Mouse (Mus musculus) hindbrain, postnatal 0 days (tissue): ENCODE measurements around the gene Srxn1. TPM values are rescaled to one million over a fixed set of nuclear protein-coding genes. Genes with fewer than 3 reads are reported as not detected.

ENCODE experiments used
- ATAC-seq: fragments of 200-750 bp; cut with Nextera tagmentation; 2 replicates; pipeline ENCODE4 v1.8.0; 2017; ENCODE audit warnings: mild to moderate bottlenecking, moderate TSS enrichment, moderate library complexity
- DNase-seq: peaks from one replicate; pipeline ENCODE4 v3.0.0-alpha.2; 2015; ENCODE audit warnings: low spot score
- H3K27ac ChIP-seq: fragments of 300-500 bp; sonication (generic); 2 replicates; pipeline ENCODE4 v1.5.1; 2014; ENCODE audit warnings: mild to moderate bottlenecking
- H3K27me3 ChIP-seq: fragments of 300-500 bp; sonication (generic); 2 replicates; pipeline ENCODE4 v1.6.1; 2014; ENCODE audit warnings: low read length, mixed read lengths; ENCODE audit not compliant: insufficient read depth
- H3K36me3 ChIP-seq: fragments of 300-500 bp; sonication (generic); 2 replicates; pipeline ENCODE4 v1.6.1; 2014; ENCODE audit warnings: low read length, mixed read lengths; ENCODE audit not compliant: insufficient read depth
- H3K4me1 ChIP-seq: fragments of 300-500 bp; sonication (generic); 2 replicates; pipeline ENCODE4 v1.6.1; 2014; ENCODE audit warnings: antibody characterized with exemption, low read length, mixed read lengths; ENCODE audit not compliant: insufficient read depth
- H3K4me2 ChIP-seq: fragments of 300-500 bp; sonication (generic); 2 replicates; pipeline ENCODE4 v1.6.1; 2014; ENCODE audit warnings: low read depth, mild to moderate bottlenecking, low read length, moderate library complexity, mixed read lengths
- H3K4me3 ChIP-seq: fragments of 300-500 bp; sonication (generic); 2 replicates; pipeline ENCODE4 v1.5.1; 2014; ENCODE audit warnings: low read length
- H3K9ac ChIP-seq: fragments of 300-500 bp; sonication (generic); replicated peaks from 2 replicates; pipeline ENCODE4 v1.6.1; 2014; ENCODE audit warnings: mild to moderate bottlenecking, low read length, moderate library complexity, mixed read lengths
- H3K9me3 ChIP-seq: fragments of 300-500 bp; sonication (generic); 2 replicates; pipeline ENCODE4 v1.6.1; 2016; ENCODE audit warnings: low read length, mixed read lengths
- CTCF ChIP-seq: IDR thresholded peaks from 2 replicates; pipeline ENCODE4 v1.5.1; 2016; ENCODE audit warnings: antibody characterized with exemption, control low read depth, low read depth
- WGBS: fragments of 180-500 bp; shearing (Covaris S2); extraction: QIAGEN DNeasy Blood & Tissue Kit; methylation state at CpG from one replicate; pipeline ENCODE4 v1.1.7; 2014; 5-methylcytosine and 5-hydroxymethylcytosine counted together
- polyA plus RNA-seq: library from polyadenylated mRNA; unstranded; fragments of >200 nt; fragmentation: Nextera tagmentation; extraction: Ambion mirVana; gene quantifications from 2 replicates; pipeline ENCODE4 v1.2.1, GENCODE M21; 2015
- total RNA-seq: library from RNA; depleted of rRNA; stranded (reverse); fragments of >200 nt; gene quantifications from 2 replicates; pipeline ENCODE4 v1.2.3, GENCODE M21; 2014

The Srxn1 gene
- total and polyA plus RNA-seq, 2 experiments from 2014 or later, result 26.8 to 51.7 TPM

- peak; percentile 30; the same call in 1 of the 2 replicates for ATAC-seq
- peak overlapping the region; percentile 28; the same call in 1 of the 2 replicates for H3K9ac ChIP-seq
- H3K27ac ChIP-seq, result no peak overlapping the region
- peak; percentile 50 for DNase-seq
- peak overlapping the region; percentile 26 for H3K4me3 ChIP-seq
- peaks cover 13% of the 10 kb centered on the region for H3K4me1 ChIP-seq
- no peaks in the 10 kb centered on the region for H3K9me3 ChIP-seq
- H3K27me3 ChIP-seq, result no peaks in the 10 kb centered on the region
- H3K36me3 ChIP-seq, result no peaks in the 10 kb centered on the region
- peak overlapping the region; percentile 64 for H3K4me2 ChIP-seq
- TF ChIP-seq CTCF, result no peak
- WGBS, result 10% methylated on average over 36 of the region's 36 CpGs
These were observed 9.0 kb downstream of the Srxn1 start for GRCm38 (mm10) chr2:152114057-152114975.

- H3K4me3 ChIP-seq, result no peak overlapping the region
- H3K27me3 ChIP-seq, result no peaks in the 10 kb centered on the region
- peaks cover 13% of the 10 kb centered on the region for H3K4me1 ChIP-seq
- no peaks in the 10 kb centered on the region for H3K36me3 ChIP-seq
- H3K4me2 ChIP-seq, result no peak overlapping the region
- no peak for ATAC-seq
- WGBS, result 88% methylated on average over 7 of the region's 7 CpGs
- H3K9me3 ChIP-seq, result no peaks in the 10 kb centered on the region
- DNase-seq, result no peak
- no peak for TF ChIP-seq CTCF
- H3K9ac ChIP-seq, result no peak overlapping the region
- H3K27ac ChIP-seq, result no peak overlapping the region
These were observed 12.4 kb downstream of the Srxn1 start for GRCm38 (mm10) chr2:152117694-152118093.

DNA sequence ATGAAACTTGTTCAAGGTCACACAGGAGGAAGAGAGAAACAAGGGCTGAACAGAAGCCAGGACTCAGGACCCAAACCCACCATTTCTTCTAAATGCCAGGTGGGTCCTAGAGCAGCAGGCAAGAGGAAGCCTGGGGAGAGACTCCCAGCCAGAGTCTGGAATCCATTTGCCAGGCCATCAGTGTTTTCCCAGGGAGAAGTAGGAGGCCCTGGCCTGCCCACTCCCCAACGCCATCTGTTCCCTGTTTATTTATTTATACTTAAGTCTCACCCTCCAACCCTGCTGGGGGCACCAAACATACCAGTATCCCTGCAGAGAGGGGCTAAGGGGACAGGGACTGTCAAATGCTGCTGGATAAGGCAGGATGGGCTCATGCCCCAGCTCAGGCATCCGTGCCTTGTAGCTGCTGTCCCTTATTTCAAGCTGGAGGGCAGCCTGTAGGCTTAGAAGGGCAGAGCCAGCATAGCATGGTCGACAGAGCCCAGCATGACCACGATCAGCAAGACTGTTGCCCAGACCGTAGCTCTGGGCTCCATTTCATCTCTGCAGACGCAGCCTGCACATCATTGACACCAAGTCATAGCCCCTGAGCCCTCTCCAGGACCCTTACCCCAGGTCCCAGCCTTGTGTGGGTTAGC, 14.0 kb downstream of the Srxn1 start:
- H3K4me3 ChIP-seq, result no peak overlapping the region
- TF ChIP-seq CTCF, result no peak
- WGBS, result 32% methylated on average over 6 of the region's 6 CpGs
- no peaks in the 10 kb centered on the region for H3K36me3 ChIP-seq
- no peaks in the 10 kb centered on the region for H3K27me3 ChIP-seq
- ATAC-seq (0 out of 2 replicates have a peak, but pooled peaks have one; percentile 47), DNase-seq (peak; percentile 30)
- peaks cover 9% of the 10 kb centered on the region for H3K4me1 ChIP-seq
- no peak overlapping the region for H3K9ac ChIP-seq
- H3K9me3 ChIP-seq, result no peaks in the 10 kb centered on the region
- H3K4me2 ChIP-seq, result no peak overlapping the region
- no peak overlapping the region for H3K27ac ChIP-seq

- 82% methylated on average over 9 of the region's 9 CpGs for WGBS
- H3K4me1 ChIP-seq, result no peaks in the 10 kb centered on the region
- H3K27me3 ChIP-seq, result no peaks in the 10 kb centered on the region
- ATAC-seq (no peak), DNase-seq (no peak)
- H3K27ac ChIP-seq, result no peak overlapping the region
- no peaks in the 10 kb centered on the region for H3K9me3 ChIP-seq
- H3K9ac ChIP-seq, result no peak overlapping the region
- H3K4me2 ChIP-seq, result no peak overlapping the region
- H3K4me3 ChIP-seq, result no peak overlapping the region
- no peak for TF ChIP-seq CTCF
- no peaks in the 10 kb centered on the region for H3K36me3 ChIP-seq
These were observed 17.6 kb downstream of the Srxn1 start for GRCm38 (mm10) chr2:152122896-152123295.

DNA sequence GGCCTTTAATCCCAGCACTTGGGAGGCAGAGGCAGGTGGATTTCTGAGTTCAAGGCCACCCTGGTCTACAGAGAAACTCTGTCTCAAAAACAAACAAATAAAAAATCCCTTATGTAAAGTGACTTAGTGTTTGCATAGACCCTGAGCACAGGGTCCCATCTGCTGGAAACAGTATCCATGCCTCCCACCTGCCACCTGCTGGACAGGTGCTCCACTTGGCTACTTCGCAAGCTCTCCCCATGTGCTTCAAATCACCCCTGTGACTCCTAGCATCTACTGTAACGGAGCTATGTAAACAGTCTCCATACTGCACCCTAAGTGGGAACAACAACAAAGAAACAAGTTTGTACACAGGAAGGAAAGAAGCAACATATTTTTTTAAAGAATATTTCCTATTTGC, 23.3 kb downstream of the Srxn1 start:
- ATAC-seq (no peak), DNase-seq (no peak)
- Histone ChIP-seq H3K4me1 (no peaks in the 10 kb centered on the region), H3K36me3 (no peaks in the 10 kb centered on the region), H3K9me3 (no peaks in the 10 kb centered on the region), H3K4me2 (no peak overlapping the region), H3K27ac (no peak overlapping the region), H3K27me3 (no peaks in the 10 kb centered on the region), H3K4me3 (no peak overlapping the region), H3K9ac (no peak overlapping the region)
- 78% methylated on average over 2 of the region's 2 CpGs for WGBS
- peak; percentile 13; the same call in 1 of the 2 replicates for TF ChIP-seq CTCF

DNA sequence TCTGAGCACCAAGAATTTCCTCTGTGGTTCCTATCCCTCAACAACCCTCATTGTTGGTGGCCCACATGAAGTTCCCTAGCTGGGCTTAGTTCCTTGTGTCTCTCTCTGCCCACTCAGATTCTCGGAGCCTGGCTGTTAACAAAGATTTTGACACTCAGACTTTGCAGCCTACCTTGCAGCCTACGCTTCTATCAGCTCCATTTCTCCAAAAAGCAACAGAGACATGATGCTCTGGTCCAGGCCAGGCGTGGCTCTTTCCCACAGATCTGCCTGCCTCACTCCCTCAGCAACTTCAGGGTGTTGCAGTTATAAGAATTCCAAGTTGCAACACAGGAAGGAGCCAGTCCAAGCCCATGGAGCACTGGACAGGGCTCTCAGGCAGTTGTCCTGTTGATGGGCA, 24.5 kb downstream of the Srxn1 start:
- H3K36me3 ChIP-seq, result no peaks in the 10 kb centered on the region
- WGBS, result 78% methylated on average over 3 of the region's 3 CpGs
- H3K9ac ChIP-seq, result no peak overlapping the region
- H3K4me2 ChIP-seq, result no peak overlapping the region
- H3K27ac ChIP-seq, result no peak overlapping the region
- no peaks in the 10 kb centered on the region for H3K9me3 ChIP-seq
- H3K4me3 ChIP-seq, result no peak overlapping the region
- no peaks in the 10 kb centered on the region for H3K4me1 ChIP-seq
- no peaks in the 10 kb centered on the region for H3K27me3 ChIP-seq
- ATAC-seq (no peak), DNase-seq (no peak)
- TF ChIP-seq CTCF, result no peak
